Mouse (Mus musculus) olfactory bulb, adult 2 months (tissue): ENCODE data around the gene Vps52.

Source experiments
- CTCF ChIP-seq: fragments of 200-500 bp; IDR thresholded peaks from 2 replicates; pipeline ENCODE4 v1.5.1; 2012; ENCODE audit warnings: low read depth, mild to moderate bottlenecking, low read length, moderate library complexity; ENCODE audit not compliant: insufficient read depth
- POLR2A ChIP-seq: fragments of 200-500 bp; IDR thresholded peaks from 2 replicates; pipeline ENCODE4 v1.6.1; 2012; ENCODE audit warnings: mild to moderate bottlenecking, low read depth, low read length, moderate library complexity; ENCODE audit not compliant: insufficient read depth

GRCm38 (mm10) chr17:34000150-34000537 is 44.5 kb downstream of the Vps52 start, which contains the start of gene H2-K1:
- TF ChIP-seq CTCF (no peak), POLR2A (peak; percentile 43)
